Mouse (Mus musculus) ES-Bruce4 (cell line): ENCODE measurements around the gene Epyc. TPM values are rescaled to one million over a fixed set of nuclear protein-coding genes. Genes with fewer than 3 reads are reported as not detected.
"Not testable (repeated sequence)": the region's sequence is repeated elsewhere in the genome, so short reads cannot be mapped to it uniquely, and the experiment has no call there.

Source experiments
- H3K27ac ChIP-seq: 2 replicates; pipeline ENCODE4 v1.5.1; 2012; ENCODE audit warnings: low read length, inconsistent platforms; ENCODE audit not compliant: insufficient read depth
- H3K27me3 ChIP-seq: 2 replicates; pipeline ENCODE4 v1.6.1; 2012; ENCODE audit warnings: mild to moderate bottlenecking, low read length, inconsistent platforms; ENCODE audit not compliant: control insufficient read depth, poor library complexity, insufficient read depth, severe bottlenecking
- H3K36me3 ChIP-seq: 2 replicates; pipeline ENCODE4 v1.6.1; 2012; ENCODE audit warnings: inconsistent platforms, mild to moderate bottlenecking, low read length, moderate library complexity; ENCODE audit not compliant: control insufficient read depth, poor library complexity, insufficient read depth, severe bottlenecking
- H3K4me1 ChIP-seq: one replicate; pipeline ENCODE4 v1.8.1; 2011; ENCODE audit warnings: low read length; ENCODE audit not compliant: control insufficient read depth, insufficient read depth
- H3K4me3 ChIP-seq: 2 replicates; pipeline ENCODE4 v1.5.1; 2011; ENCODE audit warnings: low read depth, mild to moderate bottlenecking, low read length
- H3K9ac ChIP-seq: 2 replicates; pipeline ENCODE4 v1.6.1; 2012; ENCODE audit warnings: low read depth, mild to moderate bottlenecking, inconsistent platforms; ENCODE audit not compliant: poor library complexity, severe bottlenecking
- H3K9me3 ChIP-seq: replicated peaks from 2 replicates; pipeline ENCODE4 v1.6.1; 2012; ENCODE audit warnings: mild to moderate bottlenecking, low read length, inconsistent platforms; ENCODE audit not compliant: control insufficient read depth, poor library complexity, insufficient read depth, severe bottlenecking
- CTCF ChIP-seq: IDR thresholded peaks from one replicate; pipeline ENCODE4 v1.8.1; 2011; ENCODE audit warnings: low read depth, low read length
- EP300 ChIP-seq: IDR thresholded peaks from 2 replicates; pipeline ENCODE4 v1.6.1; 2011; ENCODE audit warnings: low read depth, low read length; ENCODE audit not compliant: insufficient read depth
- POLR2A ChIP-seq: IDR thresholded peaks from one replicate; pipeline ENCODE4 v1.8.1; 2011; ENCODE audit warnings: low read length; ENCODE audit not compliant: insufficient read depth
- polyA plus RNA-seq: library from polyadenylated mRNA; stranded (reverse); fragments of >200 nt; gene quantifications from 2 replicates; pipeline ENCODE4 v1.2.4, GENCODE M21; 2011; ENCODE audit warnings: low read depth; ENCODE audit not compliant: missing spikeins, insufficient read depth, insufficient read length

Gene Epyc
- polyA plus RNA-seq, 1 experiment: not detected

GRCm38 (mm10) chr10:97715289-97715906 is 71.5 kb downstream of the Epyc start:
- Histone ChIP-seq H3K27ac (no peak overlapping the region), H3K4me3 (no peak overlapping the region), H3K9ac (no peak overlapping the region), H3K27me3 (no peaks in the 10 kb centered on the region), H3K9me3 (no peaks in the 10 kb centered on the region), H3K36me3 (no peaks in the 10 kb centered on the region), H3K4me1 (no peaks in the 10 kb centered on the region)
- TF ChIP-seq EP300 (no peak), CTCF (no peak), POLR2A (no peak)

GRCm38 (mm10) chr10:97717233-97717632 is 73.4 kb downstream of the Epyc start:
- no peaks in the 10 kb centered on the region for H3K27me3 ChIP-seq
- TF ChIP-seq EP300 (no peak), CTCF (no peak), POLR2A (no peak)
- no peaks in the 10 kb centered on the region for H3K4me1 ChIP-seq
- no peak overlapping the region for H3K27ac ChIP-seq
- no peak overlapping the region for H3K4me3 ChIP-seq
- no peaks in the 10 kb centered on the region for H3K9me3 ChIP-seq
- no peaks in the 10 kb centered on the region for H3K36me3 ChIP-seq
- H3K9ac ChIP-seq: no peak overlapping the region

- Histone ChIP-seq H3K27me3 (no peaks in the 10 kb centered on the region), H3K4me3 (no peak overlapping the region), H3K9me3 (no peaks in the 10 kb centered on the region), H3K9ac (no peak overlapping the region), H3K4me1 (no peaks in the 10 kb centered on the region), H3K27ac (no peak overlapping the region), H3K36me3 (no peaks in the 10 kb centered on the region)
- no peak for TF ChIP-seq POLR2A
- TF ChIP-seq CTCF: no peak
- TF ChIP-seq EP300: no peak
These were observed 74.2 kb downstream of the Epyc start for GRCm38 (mm10) chr10:97718021-97718420.

- H3K27me3 ChIP-seq: no peaks in the 10 kb centered on the region
- H3K9me3 ChIP-seq: no peaks in the 10 kb centered on the region
- H3K4me1 ChIP-seq: no peaks in the 10 kb centered on the region
- H3K27ac ChIP-seq: no peak overlapping the region
- no peaks in the 10 kb centered on the region for H3K36me3 ChIP-seq
- H3K4me3 ChIP-seq: no peak overlapping the region
- TF ChIP-seq EP300 (no peak), POLR2A (no peak), CTCF (no peak)
- H3K9ac ChIP-seq: no peak overlapping the region
These were observed 76.8 kb downstream of the Epyc start for GRCm38 (mm10) chr10:97720625-97721024.

GRCm38 (mm10) chr10:97722709-97723108 is 78.8 kb downstream of the Epyc start:
- H3K9ac ChIP-seq: no peak overlapping the region
- TF ChIP-seq EP300 (no peak), POLR2A (no peak)
- H3K27ac ChIP-seq: no peak overlapping the region
- H3K36me3 ChIP-seq: no peaks in the 10 kb centered on the region
- H3K4me1 ChIP-seq: no peaks in the 10 kb centered on the region
- H3K27me3 ChIP-seq: no peaks in the 10 kb centered on the region
- no peak overlapping the region for H3K4me3 ChIP-seq
- no peaks in the 10 kb centered on the region for H3K9me3 ChIP-seq

- Histone ChIP-seq H3K27ac (no peak overlapping the region), H3K4me3 (no peak overlapping the region), H3K4me1 (no peaks in the 10 kb centered on the region), H3K9ac (no peak overlapping the region), H3K9me3 (no peaks in the 10 kb centered on the region), H3K27me3 (no peaks in the 10 kb centered on the region), H3K36me3 (no peaks in the 10 kb centered on the region)
- TF ChIP-seq POLR2A: no peak
- no peak for TF ChIP-seq CTCF
- TF ChIP-seq EP300: no peak
These were observed 82.1 kb downstream of the Epyc start for GRCm38 (mm10) chr10:97725929-97726328.

- H3K4me3 ChIP-seq, H3K27ac ChIP-seq, H3K27me3 ChIP-seq, H3K9me3 ChIP-seq, H3K9ac ChIP-seq, H3K4me1 ChIP-seq, H3K36me3 ChIP-seq: not testable (repeated sequence)
These were observed 82.8 kb downstream of the Epyc start, which contains the start of gene C030005K15Rik for GRCm38 (mm10) chr10:97726655-97727054. C030005K15Rik (minus strand) TSS chr10:97726755.
